Mouse (Mus musculus) stomach, postnatal 0 days (tissue): ENCODE data around the gene Tacc3. TPM values are rescaled to one million over a fixed set of nuclear protein-coding genes. Genes with fewer than 3 reads are reported as not detected.

Experiments used
- ATAC-seq: fragments of 200-750 bp; cut with Nextera tagmentation; 2 replicates; pipeline ENCODE4 v1.8.0; 2017; ENCODE audit not compliant: low FRiP score, low TSS enrichment
- DNase-seq: peaks from one replicate; pipeline ENCODE4 v3.0.0-alpha.2; 2016; ENCODE audit warnings: low spot score
- H3K27ac ChIP-seq: fragments of 300-500 bp; sonication (generic); replicated peaks from 2 replicates; pipeline ENCODE4 v1.5.1; 2014; ENCODE audit warnings: mild to moderate bottlenecking, control low read depth
- H3K27me3 ChIP-seq: fragments of 300-500 bp; sonication (generic); 2 replicates; pipeline ENCODE4 v1.6.1; 2014; ENCODE audit warnings: low read length; ENCODE audit not compliant: control insufficient read depth, insufficient read depth
- H3K36me3 ChIP-seq: fragments of 300-500 bp; sonication (generic); 2 replicates; pipeline ENCODE4 v1.6.1; 2014; ENCODE audit warnings: low read length, mixed read lengths; ENCODE audit not compliant: control insufficient read depth, insufficient read depth
- H3K4me1 ChIP-seq: fragments of 300-500 bp; sonication (generic); replicated peaks from 2 replicates; pipeline ENCODE4 v1.6.1; 2014; ENCODE audit warnings: antibody characterized with exemption; ENCODE audit not compliant: control insufficient read depth, insufficient read depth
- H3K4me2 ChIP-seq: fragments of 300-500 bp; sonication (generic); replicated peaks from 2 replicates; pipeline ENCODE4 v1.6.1; 2014; ENCODE audit warnings: low read depth, mild to moderate bottlenecking, control low read depth, moderate library complexity
- H3K4me3 ChIP-seq: fragments of 300-500 bp; sonication (generic); 2 replicates; pipeline ENCODE4 v1.5.1; 2014; ENCODE audit warnings: low read depth, low read length, control low read depth
- H3K9ac ChIP-seq: fragments of 300-500 bp; sonication (generic); 2 replicates; pipeline ENCODE4 v1.6.1; 2014; ENCODE audit warnings: mild to moderate bottlenecking, low read length, control low read depth, mixed read lengths
- H3K9me3 ChIP-seq: fragments of 300-500 bp; sonication (generic); 2 replicates; pipeline ENCODE4 v1.6.1; 2016; ENCODE audit warnings: low read length; ENCODE audit not compliant: control insufficient read depth
- CTCF ChIP-seq: IDR thresholded peaks from 2 replicates; pipeline ENCODE4 v1.5.1; 2016; ENCODE audit warnings: antibody characterized with exemption, low read depth, mild to moderate bottlenecking, moderate library complexity
- EP300 ChIP-seq: optimal IDR thresholded peaks from 2 replicates; pipeline ENCODE3; 2016; ENCODE audit warnings: antibody characterized with exemption
- WGBS: fragments of 180-500 bp; shearing (Covaris S2); extraction: QIAGEN DNeasy Blood & Tissue Kit; methylation state at CpG from one replicate; pipeline ENCODE4 v1.1.7; 2014; 5-methylcytosine and 5-hydroxymethylcytosine counted together
- polyA plus RNA-seq: library from polyadenylated mRNA; unstranded; fragments of >200 nt; fragmentation: Nextera tagmentation; extraction: Ambion mirVana; gene quantifications from 2 replicates; pipeline ENCODE4 v1.2.1, GENCODE M21; 2015

The Tacc3 gene
- polyA plus RNA-seq, 1 experiment from 2014 or later, result 44.0 TPM

GRCm38 (mm10) chr5:33697947-33698512 is 40.1 kb downstream of the Tacc3 start:
- H3K4me2 ChIP-seq, result no peak overlapping the region
- 0 out of 2 replicates have a peak overlapping the region, but pooled peaks have one; percentile 23 for H3K9ac ChIP-seq
- H3K4me3 ChIP-seq, result no peak overlapping the region
- H3K27me3 ChIP-seq, result no peaks in the 10 kb centered on the region
- peaks cover 18% of the 10 kb centered on the region for H3K4me1 ChIP-seq
- TF ChIP-seq EP300 (no peak), CTCF (no peak)
- DNase-seq, result no peak
- H3K27ac ChIP-seq, result peak overlapping the region; percentile 91; the same call in 1 of the 2 replicates
- 30% methylated on average over 13 of the region's 13 CpGs for WGBS
- no peaks in the 10 kb centered on the region for H3K9me3 ChIP-seq
- ATAC-seq, result no peak
- H3K36me3 ChIP-seq, result no peaks in the 10 kb centered on the region

- H3K4me1 ChIP-seq, result peaks cover 18% of the 10 kb centered on the region
- no peak overlapping the region for H3K4me3 ChIP-seq
- no peak for DNase-seq
- no peaks in the 10 kb centered on the region for H3K27me3 ChIP-seq
- no peak overlapping the region for H3K9ac ChIP-seq
- TF ChIP-seq CTCF, result no peak
- TF ChIP-seq EP300, result no peak
- H3K4me2 ChIP-seq, result no peak overlapping the region
- no peaks in the 10 kb centered on the region for H3K9me3 ChIP-seq
- no peaks in the 10 kb centered on the region for H3K36me3 ChIP-seq
- ATAC-seq, result no peak
- WGBS, result 85% methylated on average over 5 of the region's 5 CpGs
- no peak overlapping the region for H3K27ac ChIP-seq
Observed at GRCm38 (mm10) chr5:33698669-33699068, 40.7 kb downstream of the Tacc3 start.

- no peak overlapping the region for H3K27ac ChIP-seq
- TF ChIP-seq EP300, result no peak
- no peak for TF ChIP-seq CTCF
- no peak overlapping the region for H3K4me2 ChIP-seq
- H3K4me3 ChIP-seq, result no peak overlapping the region
- no peak overlapping the region for H3K9ac ChIP-seq
- no peaks in the 10 kb centered on the region for H3K36me3 ChIP-seq
- WGBS, result 36% methylated on average over 13 of the region's 13 CpGs
- DNase-seq, result no peak
- H3K4me1 ChIP-seq, result peaks cover 16% of the 10 kb centered on the region
- H3K27me3 ChIP-seq, result no peaks in the 10 kb centered on the region
- ATAC-seq, result no peak
- H3K9me3 ChIP-seq, result no peaks in the 10 kb centered on the region
Observed at GRCm38 (mm10) chr5:33700010-33700409, 42.1 kb downstream of the Tacc3 start.

- Histone ChIP-seq H3K9ac (no peak overlapping the region), H3K4me3 (no peak overlapping the region), H3K27me3 (no peaks in the 10 kb centered on the region), H3K27ac (no peak overlapping the region), H3K36me3 (no peaks in the 10 kb centered on the region), H3K4me2 (no peak overlapping the region), H3K9me3 (no peaks in the 10 kb centered on the region), H3K4me1 (peaks cover 13% of the 10 kb centered on the region)
- 75% methylated on average over 11 of the region's 11 CpGs for WGBS
- ATAC-seq (no peak), DNase-seq (no peak)
- TF ChIP-seq CTCF (no peak), EP300 (no peak)
Observed at GRCm38 (mm10) chr5:33701832-33702231, 43.9 kb downstream of the Tacc3 start.

GRCm38 (mm10) chr5:33703999-33704398 is 46.1 kb downstream of the Tacc3 start:
- no peak for TF ChIP-seq EP300
- no peak for TF ChIP-seq CTCF
- 53% methylated on average over 8 of the region's 8 CpGs for WGBS

GRCm38 (mm10) chr5:33704945-33705611 is 47.1 kb downstream of the Tacc3 start:
- Histone ChIP-seq H3K4me2 (no peak overlapping the region), H3K9ac (no peak overlapping the region), H3K4me1 (peaks cover 5% of the 10 kb centered on the region), H3K4me3 (no peak overlapping the region), H3K36me3 (no peaks in the 10 kb centered on the region), H3K9me3 (no peaks in the 10 kb centered on the region), H3K27me3 (no peaks in the 10 kb centered on the region), H3K27ac (no peak overlapping the region)
- WGBS, result 22% methylated on average over 11 of the region's 11 CpGs
- ATAC-seq (peak; percentile 14; the same call in 1 of the 2 replicates), DNase-seq (no peak)
- TF ChIP-seq EP300 (no peak), CTCF (no peak)

More at GRCm38 (mm10) chr5:33703999-33704398, 46.1 kb downstream of the Tacc3 start:
- H3K9ac ChIP-seq, result no peak overlapping the region
- H3K4me1 ChIP-seq, result peaks cover 5% of the 10 kb centered on the region
- DNase-seq, result no peak
- H3K4me3 ChIP-seq, result no peak overlapping the region
- no peaks in the 10 kb centered on the region for H3K36me3 ChIP-seq
- no peak for ATAC-seq
- no peaks in the 10 kb centered on the region for H3K9me3 ChIP-seq
- no peak overlapping the region for H3K27ac ChIP-seq
- no peak overlapping the region for H3K4me2 ChIP-seq
- no peaks in the 10 kb centered on the region for H3K27me3 ChIP-seq
